Mouse (Mus musculus) brain, adult 2 months (tissue): Measurements from ENCODE around the gene Rbm18.
A peak's percentile ranks its signal among the peaks of the same experiment; 100 is the strongest.

Experiments
- DNase-seq: peaks from one replicate; pipeline ENCODE4 v3.0.0; 2011; ENCODE audit warnings: low read depth, low spot score

The Rbm18 gene

GRCm38 (mm10) chr2:36104956-36105741, 31.4 kb downstream of the Rbm18 start, which contains the start of gene Lhx6:
TSS of gene Lhx6 (minus strand) at chr2:36105408.
- DNase-seq = peak; percentile 29

GRCm38 (mm10) chr2:36104436-36104955, 32.1 kb downstream of the Rbm18 start:
- DNase-seq = no peak

- DNase-seq = no peak
Measured at GRCm38 (mm10) chr2:36103555-36104367, 32.8 kb downstream of the Rbm18 start.

- DNase-seq = peak; percentile 10
Measured at GRCm38 (mm10) chr2:36103069-36103554, 33.5 kb downstream of the Rbm18 start.

- peak; percentile 15 for DNase-seq
Measured at GRCm38 (mm10) chr2:36102559-36102946, 34.0 kb downstream of the Rbm18 start.

- DNase-seq = no peak
Measured at GRCm38 (mm10) chr2:36101866-36102558, 34.6 kb downstream of the Rbm18 start.

- no peak for DNase-seq
Measured at GRCm38 (mm10) chr2:36099739-36100138, 36.8 kb downstream of the Rbm18 start.

GRCm38 (mm10) chr2:36098021-36098420, 38.6 kb downstream of the Rbm18 start:
- no peak for DNase-seq

GRCm38 (mm10) chr2:36097129-36097815, 39.3 kb downstream of the Rbm18 start:
- DNase-seq = no peak

- DNase-seq = no peak
Measured at GRCm38 (mm10) chr2:36093914-36094475, 42.6 kb downstream of the Rbm18 start.

GRCm38 (mm10) chr2:36093301-36093700, 43.3 kb downstream of the Rbm18 start:
- no peak for DNase-seq

GRCm38 (mm10) chr2:36092748-36093147, 43.8 kb downstream of the Rbm18 start:
- DNase-seq = no peak

- DNase-seq = no peak
Measured at GRCm38 (mm10) chr2:36090853-36091741, 45.5 kb downstream of the Rbm18 start.

GRCm38 (mm10) chr2:36089190-36089589, 47.4 kb downstream of the Rbm18 start:
- no peak for DNase-seq

- DNase-seq = no peak
Measured at GRCm38 (mm10) chr2:36085041-36085440, 51.5 kb downstream of the Rbm18 start.

GRCm38 (mm10) chr2:36082802-36083580, 53.6 kb downstream of the Rbm18 start:
- no peak for DNase-seq

- DNase-seq = no peak
Measured at GRCm38 (mm10) chr2:36081446-36081845, 55.1 kb downstream of the Rbm18 start.

GRCm38 (mm10) chr2:36077160-36077761, 59.3 kb downstream of the Rbm18 start:
- no peak for DNase-seq

- no peak for DNase-seq
Measured at GRCm38 (mm10) chr2:36075210-36075609, 61.4 kb downstream of the Rbm18 start.
